Mouse (Mus musculus): Measurements from ENCODE around the gene Akap14. TPM values are rescaled to one million over a fixed set of nuclear protein-coding genes. Genes with fewer than 3 reads are reported as not detected.
"Not testable (repeated sequence)": the region's sequence is repeated elsewhere in the genome, so short reads cannot be mapped to it uniquely, and the experiment has no call there.

Gene Akap14
- polyA plus RNA-seq (2014; fragmentation: Nextera tagmentation; extraction: Ambion mirVana) = 0.11 TPM in 1 of 2 replicates, not detected in the other

DNA sequence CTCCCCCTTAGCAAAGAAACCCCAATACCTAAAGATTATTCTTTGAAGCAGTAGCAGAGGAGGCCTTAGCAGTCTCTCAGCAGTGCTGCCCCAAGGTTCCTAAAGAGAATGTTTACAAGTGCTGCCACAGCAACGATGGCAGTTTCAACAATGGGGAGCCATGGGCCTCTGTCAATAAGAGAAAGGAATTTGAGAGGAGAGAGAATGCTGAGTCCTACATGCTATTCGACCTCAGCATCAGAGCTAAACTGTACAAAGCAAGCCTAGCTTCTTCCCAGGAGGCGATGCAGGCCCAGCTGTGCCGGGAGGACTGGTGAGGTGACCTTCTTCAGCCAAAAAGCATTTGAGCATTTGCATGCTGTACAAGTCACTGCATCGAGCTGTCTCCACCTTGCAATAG, at the start of gene Akap14:
TSS of gene Akap14 (minus strand) at position 101 of the 400 bp plus-strand sequence.
- ATAC-seq (replicated peaks; ENCODE audit: low FRiP score) = no peak
- H3K4me2 ChIP-seq (ENCODE audit: low read depth, low read length, severe bottlenecking) = no peak within 1 kb of the TSS
- WGBS = 49% methylated on average over 5 of the region's 5 CpGs

GRCm38 (mm10) chrX:37210941-37211340, 42.3 kb upstream of the Akap14 start, which contains the start of gene Gm9:
Gene Gm9 (minus strand): TSS chrX:37211041.
- no peak within 1 kb of the TSS for H3K4me3 ChIP-seq (ENCODE audit: low read depth, low read length)
- no peak within 1 kb of the TSS for H3K27ac ChIP-seq (ENCODE audit: low read depth, low read length)
- no peak within 1 kb of the TSS for H3K9ac ChIP-seq (ENCODE audit: low read length)
- no peak within 1 kb of the TSS for H3K4me2 ChIP-seq (ENCODE audit: low read depth, low read length, severe bottlenecking)
- ATAC-seq (replicated peaks; ENCODE audit: low FRiP score) (no peak), DNase-seq (ENCODE audit: low spot score) (no peak)
- 89% methylated on average over 10 of the region's 10 CpGs for WGBS
- no peaks in the 10 kb centered on the region for H3K36me3 ChIP-seq (ENCODE audit: control insufficient read depth, insufficient read depth, low read length)
- H3K9me3 ChIP-seq (ENCODE audit: control insufficient read depth, low read length) = no peaks in the 10 kb centered on the region
- H3K27me3 ChIP-seq (ENCODE audit: control insufficient read depth, insufficient read depth, low read length) = no peaks in the 10 kb centered on the region
- no peaks in the 10 kb centered on the region for H3K4me1 ChIP-seq (replicated peaks; ENCODE audit: control insufficient read depth, insufficient read depth, low read length)

More for the DNA sequence above, at the start of gene Akap14:
- no peak for DNase-seq (ENCODE audit: low spot score)
- no peak within 1 kb of the TSS for H3K9ac ChIP-seq (ENCODE audit: low read length)
- no peaks in the 10 kb centered on the region for H3K36me3 ChIP-seq (ENCODE audit: control insufficient read depth, insufficient read depth, low read length)
- H3K27me3 ChIP-seq (ENCODE audit: control insufficient read depth, insufficient read depth, low read length) = no peaks in the 10 kb centered on the region
- no peaks in the 10 kb centered on the region for H3K9me3 ChIP-seq (ENCODE audit: control insufficient read depth, low read length)
- no peak within 1 kb of the TSS for H3K4me3 ChIP-seq (ENCODE audit: low read depth, low read length)
- no peak within 1 kb of the TSS for H3K27ac ChIP-seq (ENCODE audit: low read depth, low read length)
- H3K4me1 ChIP-seq (replicated peaks; ENCODE audit: control insufficient read depth, insufficient read depth, low read length) = no peaks in the 10 kb centered on the region

DNA sequence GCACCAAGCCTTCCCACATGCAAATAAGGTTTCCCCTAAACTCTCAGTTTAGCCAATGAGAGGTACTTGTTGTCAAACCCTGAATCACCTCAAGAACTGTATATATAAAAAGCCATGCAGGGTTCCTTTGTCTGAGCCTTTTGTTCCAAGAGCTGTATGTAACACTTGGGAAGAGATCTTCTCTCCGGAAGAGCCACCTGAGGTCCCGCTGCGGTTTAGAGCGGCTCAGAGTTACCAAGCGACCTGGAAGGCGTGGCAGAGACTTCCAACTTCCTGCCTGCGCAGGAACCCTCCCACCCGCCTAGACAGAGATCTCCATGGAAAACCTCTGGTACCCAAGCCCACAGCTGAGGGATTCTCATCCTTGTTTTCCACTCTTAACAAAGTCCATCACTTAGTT, 30.0 kb upstream of the Akap14 start:
- no peak overlapping the region for H3K9ac ChIP-seq (ENCODE audit: low read length)
- no peak overlapping the region for H3K27ac ChIP-seq (ENCODE audit: low read depth, low read length)
- H3K9me3 ChIP-seq (ENCODE audit: control insufficient read depth, low read length) = no peaks in the 10 kb centered on the region
- no peak for ATAC-seq (replicated peaks; ENCODE audit: low FRiP score)
- DNase-seq (ENCODE audit: low spot score) = no peak
- no peak overlapping the region for H3K4me3 ChIP-seq (ENCODE audit: low read depth, low read length)
- no peaks in the 10 kb centered on the region for H3K4me1 ChIP-seq (replicated peaks; ENCODE audit: control insufficient read depth, insufficient read depth, low read length)
- H3K36me3 ChIP-seq (ENCODE audit: control insufficient read depth, insufficient read depth, low read length) = no peaks in the 10 kb centered on the region
- H3K27me3 ChIP-seq (ENCODE audit: control insufficient read depth, insufficient read depth, low read length) = no peaks in the 10 kb centered on the region
- 61% methylated on average over 8 of the region's 8 CpGs for WGBS
- no peak overlapping the region for H3K4me2 ChIP-seq (ENCODE audit: low read depth, low read length, severe bottlenecking)

DNA sequence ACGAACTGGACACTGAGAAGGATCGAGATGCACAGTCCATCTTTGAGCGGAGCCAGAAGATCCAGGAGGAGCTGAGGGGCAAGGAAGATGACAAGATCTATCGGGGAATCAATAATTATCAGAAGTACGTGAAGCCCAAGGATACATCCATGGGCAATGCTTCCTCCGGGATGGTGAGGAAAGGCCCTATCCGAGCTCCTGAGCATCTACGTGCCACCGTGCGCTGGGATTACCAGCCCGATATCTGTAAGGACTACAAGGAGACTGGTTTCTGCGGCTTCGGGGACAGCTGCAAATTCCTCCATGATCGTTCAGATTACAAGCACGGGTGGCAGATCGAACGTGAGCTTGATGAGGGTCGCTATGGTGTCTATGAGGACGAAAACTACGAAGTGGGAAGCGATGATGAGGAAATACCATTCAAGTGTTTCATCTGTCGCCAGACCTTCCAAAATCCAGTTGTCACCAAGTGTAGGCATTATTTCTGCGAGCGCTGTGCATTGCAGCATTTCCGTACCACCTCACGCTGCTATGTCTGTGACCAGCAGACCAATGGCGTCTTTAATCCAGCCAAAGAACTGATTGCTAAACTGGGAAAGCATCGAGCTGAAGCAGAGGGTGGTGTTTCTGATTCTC, 23.2 kb upstream of the Akap14 start:
- Histone ChIP-seq H3K9me3 (ENCODE audit: control insufficient read depth, low read length) (no peaks in the 10 kb centered on the region), H3K27ac (ENCODE audit: low read depth, low read length) (no peak overlapping the region), H3K9ac (ENCODE audit: low read length) (peak overlapping the region; percentile 56), H3K27me3 (ENCODE audit: control insufficient read depth, insufficient read depth, low read length) (no peaks in the 10 kb centered on the region), H3K4me2 (ENCODE audit: low read depth, low read length, severe bottlenecking) (peak overlapping the region; percentile 62), H3K4me1 (replicated peaks; ENCODE audit: control insufficient read depth, insufficient read depth, low read length) (no peaks in the 10 kb centered on the region), H3K36me3 (ENCODE audit: control insufficient read depth, insufficient read depth, low read length) (no peaks in the 10 kb centered on the region), H3K4me3 (ENCODE audit: low read depth, low read length) (peak overlapping the region; percentile 50)
- WGBS = 24% methylated on average over 28 of the region's 28 CpGs
- ATAC-seq (replicated peaks; ENCODE audit: low FRiP score) = peak; percentile 16; the same call in 1 of the 2 replicates
- no peak for DNase-seq (ENCODE audit: low spot score)

DNA sequence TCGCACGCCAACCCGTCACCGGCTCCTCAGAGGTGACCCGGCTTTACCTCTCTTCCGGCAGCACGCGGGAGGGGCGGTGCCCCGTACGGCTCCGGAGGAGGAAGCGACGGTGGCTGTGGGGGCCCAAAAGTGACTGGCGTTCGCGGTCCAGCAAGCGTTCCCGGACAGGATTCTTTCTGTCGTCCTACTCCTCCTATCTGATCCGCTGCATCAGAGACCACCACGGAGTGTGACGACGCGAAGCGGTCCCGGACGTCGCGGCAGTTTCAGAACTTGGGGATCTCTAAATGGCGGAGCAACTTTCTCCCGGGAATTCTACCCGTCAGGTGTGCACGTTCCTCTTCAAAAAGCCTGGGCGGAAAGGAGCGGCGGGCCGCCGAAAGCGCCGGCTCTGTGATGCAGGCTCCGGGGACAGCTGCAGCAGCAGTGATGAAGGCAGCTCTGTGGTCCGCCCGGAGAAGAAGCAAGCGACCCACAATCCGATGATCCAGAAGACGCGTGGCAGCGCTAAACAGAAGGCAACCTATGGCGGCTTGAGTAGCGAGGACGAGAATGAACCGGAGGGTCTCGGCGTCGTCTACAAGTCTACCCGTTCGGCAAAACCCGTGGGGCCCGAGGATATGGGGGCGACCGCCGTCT, 22.6 kb upstream of the Akap14 start, which contains the start of the genes Ndufa1 and Rnf113a1:
TSS of gene Ndufa1 (minus strand) at position 59 of the 639 bp plus-strand sequence.
TSS of gene Rnf113a1 (plus strand) at position 141 of the 639 bp plus-strand sequence.
- Histone ChIP-seq H3K27me3 (ENCODE audit: control insufficient read depth, insufficient read depth, low read length) (no peaks in the 10 kb centered on the region), H3K36me3 (ENCODE audit: control insufficient read depth, insufficient read depth, low read length) (no peaks in the 10 kb centered on the region), H3K9me3 (ENCODE audit: control insufficient read depth, low read length) (no peaks in the 10 kb centered on the region), H3K4me2 (ENCODE audit: low read depth, low read length, severe bottlenecking) (peak within 1 kb of the TSS; percentile 62), H3K9ac (ENCODE audit: low read length) (peak within 1 kb of the TSS; percentile 56), H3K4me3 (ENCODE audit: low read depth, low read length) (peak within 1 kb of the TSS; percentile 50), H3K4me1 (replicated peaks; ENCODE audit: control insufficient read depth, insufficient read depth, low read length) (no peaks in the 10 kb centered on the region), H3K27ac (ENCODE audit: low read depth, low read length) (no peak within 1 kb of the TSS)
- DNase-seq (ENCODE audit: low spot score) = peak; percentile 89
- ATAC-seq (replicated peaks; ENCODE audit: low FRiP score) = peak; percentile 92
- 16% methylated on average over 57 of the region's 63 CpGs for WGBS

- H3K4me3 ChIP-seq (ENCODE audit: low read depth, low read length) = peak overlapping the region; percentile 50
- H3K27me3 ChIP-seq (ENCODE audit: control insufficient read depth, insufficient read depth, low read length) = no peaks in the 10 kb centered on the region
- H3K27ac ChIP-seq (ENCODE audit: low read depth, low read length) = no peak overlapping the region
- H3K9me3 ChIP-seq (ENCODE audit: control insufficient read depth, low read length) = no peaks in the 10 kb centered on the region
- H3K4me2 ChIP-seq (ENCODE audit: low read depth, low read length, severe bottlenecking) = peak overlapping the region; percentile 60
- WGBS = 21% methylated on average over 20 of the region's 20 CpGs
- peak overlapping the region; percentile 56 for H3K9ac ChIP-seq (ENCODE audit: low read length)
- DNase-seq (ENCODE audit: low spot score) = no peak
- no peak for ATAC-seq (replicated peaks; ENCODE audit: low FRiP score)
- H3K36me3 ChIP-seq (ENCODE audit: control insufficient read depth, insufficient read depth, low read length) = no peaks in the 10 kb centered on the region
- no peaks in the 10 kb centered on the region for H3K4me1 ChIP-seq (replicated peaks; ENCODE audit: control insufficient read depth, insufficient read depth, low read length)
Measured at GRCm38 (mm10) chrX:37190755-37191104, 22.1 kb upstream of the Akap14 start.

GRCm38 (mm10) chrX:37184401-37184800, 15.8 kb upstream of the Akap14 start:
- not testable (repeated sequence) for H3K4me2 ChIP-seq (ENCODE audit: low read depth, low read length, severe bottlenecking); H3K36me3 ChIP-seq (ENCODE audit: control insufficient read depth, insufficient read depth, low read length); H3K27me3 ChIP-seq (ENCODE audit: control insufficient read depth, insufficient read depth, low read length); DNase-seq (ENCODE audit: low spot score); H3K4me3 ChIP-seq (ENCODE audit: low read depth, low read length); ATAC-seq (replicated peaks; ENCODE audit: low FRiP score); H3K9me3 ChIP-seq (ENCODE audit: control insufficient read depth, low read length); H3K27ac ChIP-seq (ENCODE audit: low read depth, low read length); H3K4me1 ChIP-seq (replicated peaks; ENCODE audit: control insufficient read depth, insufficient read depth, low read length); H3K9ac ChIP-seq (ENCODE audit: low read length)
- WGBS = 66% methylated on average over 8 of the region's 8 CpGs

DNA sequence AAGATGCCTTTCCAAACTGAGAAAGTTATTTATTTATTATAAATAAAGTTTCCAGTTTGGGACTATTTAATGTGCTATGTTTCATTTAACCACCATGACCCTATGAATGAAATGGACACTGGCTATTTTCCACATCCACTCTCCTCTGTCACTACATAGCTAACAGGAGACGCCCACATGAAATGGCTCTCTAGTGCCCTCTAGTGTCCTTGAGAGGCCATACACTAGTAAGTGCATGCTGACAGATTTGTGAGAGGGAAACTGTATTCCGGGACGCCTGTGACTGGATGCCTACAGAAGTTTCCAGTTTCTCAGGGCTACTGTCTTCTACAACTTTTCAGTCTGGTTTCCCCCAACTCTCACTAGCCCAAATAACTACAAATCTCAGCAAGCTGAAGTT, 1.6 kb downstream of the Akap14 start:
- no peak for DNase-seq (ENCODE audit: low spot score)
- ATAC-seq (replicated peaks; ENCODE audit: low FRiP score) = no peak
- WGBS = 45% methylated on average over 3 of the region's 3 CpGs

More for the DNA sequence above, 1.6 kb downstream of the Akap14 start:
- Histone ChIP-seq H3K4me1 (replicated peaks; ENCODE audit: control insufficient read depth, insufficient read depth, low read length) (no peaks in the 10 kb centered on the region), H3K27me3 (ENCODE audit: control insufficient read depth, insufficient read depth, low read length) (no peaks in the 10 kb centered on the region), H3K4me2 (ENCODE audit: low read depth, low read length, severe bottlenecking) (no peak overlapping the region), H3K9me3 (ENCODE audit: control insufficient read depth, low read length) (no peaks in the 10 kb centered on the region), H3K36me3 (ENCODE audit: control insufficient read depth, insufficient read depth, low read length) (no peaks in the 10 kb centered on the region), H3K9ac (ENCODE audit: low read length) (no peak overlapping the region), H3K27ac (ENCODE audit: low read depth, low read length) (no peak overlapping the region), H3K4me3 (ENCODE audit: low read depth, low read length) (no peak overlapping the region)

Data from forebrain, embryonic 11.5 days (tissue).